Mouse (Mus musculus): ENCODE data around the gene Stau1. TPM values are rescaled to one million over a fixed set of nuclear protein-coding genes. Genes with fewer than 3 reads are reported as not detected.

Stau1 gene
- total RNA-seq (2021), result 10 to 100 TPM; 40.2 to 44.9 TPM
- 27.7 and 34.5 TPM in 2 replicates for polyA plus RNA-seq (2012; rRNA removed)
- long read RNA-seq, transcript Stau1-202 (12 exons, 3,569 nt), result minor isoform, 18 of 62 reads
- long read RNA-seq, transcript Stau1-204 (12 exons, 2,976 nt), result minor isoform, 10 of 62 reads
- long read RNA-seq, transcript Stau1-209 (4 exons, 774 nt), result major isoform, 32 of 62 reads
- long read RNA-seq, partial matches to known transcripts, result 0 of 62 reads
- long read RNA-seq, other reads (novel, unspliced or antisense), result 1 of 62 reads

DNA sequence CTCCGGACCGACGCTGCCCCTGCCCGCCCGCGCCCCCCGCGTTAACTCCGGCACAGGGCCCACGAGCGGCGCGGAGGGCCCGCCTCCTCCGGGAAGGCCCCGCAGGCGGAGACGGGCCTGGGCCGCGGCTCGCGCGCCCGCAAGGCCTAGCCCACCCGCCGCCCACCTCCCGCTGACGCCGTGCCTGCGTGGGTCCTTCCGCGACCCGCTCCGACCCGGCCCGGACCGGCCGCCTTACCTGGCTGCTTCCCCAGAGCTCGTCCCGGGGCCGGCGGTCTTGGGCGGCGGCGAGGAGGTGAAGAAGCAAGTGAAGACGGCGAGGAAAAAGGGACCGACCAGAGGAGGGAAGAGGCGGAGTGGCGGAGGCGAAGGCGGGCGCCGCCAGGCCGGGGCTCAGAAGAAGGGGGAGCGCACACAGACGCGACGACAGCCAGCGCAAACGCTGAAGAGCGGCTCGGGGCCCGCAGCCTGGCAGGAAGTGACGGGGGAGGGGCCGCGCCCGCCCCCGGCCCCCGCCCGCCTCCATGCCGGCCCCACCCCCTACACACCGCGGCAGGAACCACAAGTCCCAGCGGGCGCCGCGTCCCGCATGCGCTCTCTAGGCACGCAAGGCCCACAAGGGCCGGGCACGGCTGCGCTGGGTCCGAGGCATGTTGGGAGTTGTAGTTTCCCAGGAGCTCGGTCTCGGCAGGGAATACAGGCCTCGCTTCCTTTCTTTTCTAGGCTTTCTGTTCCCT lies at the start of gene Stau1:
TSS of gene Stau1 (minus strand) at position 504 of the 737 bp plus-strand sequence.
- intact Hi-C loops (cut with DNase I), result loop anchor here (1.0 to 5.0 kb wide), 2 partner anchors 19 to 66 kb away; partner anchors contain the start of genes Ddx27 and Znfx1
- Histone ChIP-seq H3K4me1 (ENCODE audit: control insufficient read depth, insufficient read depth, low read length) (peaks cover 11% of the 10 kb centered on the region), H3K9ac (ENCODE audit: low read depth, low read length) (peak within 1 kb of the TSS; percentile 96), H3K27me3 (ENCODE audit: control insufficient read depth, insufficient read depth, low read length) (no peaks in the 10 kb centered on the region), H3K79me2 (replicated peaks; ENCODE audit: control insufficient read depth, insufficient read depth, low read length) (no peaks in the 10 kb centered on the region; the same call in 1 of the 2 replicates), H3K36me3 (ENCODE audit: control insufficient read depth, insufficient read depth, low read length) (peaks cover 17% of the 10 kb centered on the region), H3K4me3 (peak within 1 kb of the TSS; percentile 87), H3K27ac (peak within 1 kb of the TSS; percentile 93)
- DNase-seq, result peak; percentile 93 to 97
- under 1% methylated on average over 79 of the region's 88 CpGs for WGBS
- peak; percentile 85 for TF ChIP-seq POLR2A (IDR thresholded peaks at IDR 0.05; ENCODE audit: insufficient read depth, low read depth, low read length)
- TF ChIP-seq CTCF (IDR thresholded peaks at IDR 0.05), result no peak
- TF ChIP-seq EP300 (IDR thresholded peaks at IDR 0.05; ENCODE audit: insufficient read depth, low read depth, low read length), result 0 out of 2 replicates have a peak, but pooled peaks have one; percentile 37

DNA sequence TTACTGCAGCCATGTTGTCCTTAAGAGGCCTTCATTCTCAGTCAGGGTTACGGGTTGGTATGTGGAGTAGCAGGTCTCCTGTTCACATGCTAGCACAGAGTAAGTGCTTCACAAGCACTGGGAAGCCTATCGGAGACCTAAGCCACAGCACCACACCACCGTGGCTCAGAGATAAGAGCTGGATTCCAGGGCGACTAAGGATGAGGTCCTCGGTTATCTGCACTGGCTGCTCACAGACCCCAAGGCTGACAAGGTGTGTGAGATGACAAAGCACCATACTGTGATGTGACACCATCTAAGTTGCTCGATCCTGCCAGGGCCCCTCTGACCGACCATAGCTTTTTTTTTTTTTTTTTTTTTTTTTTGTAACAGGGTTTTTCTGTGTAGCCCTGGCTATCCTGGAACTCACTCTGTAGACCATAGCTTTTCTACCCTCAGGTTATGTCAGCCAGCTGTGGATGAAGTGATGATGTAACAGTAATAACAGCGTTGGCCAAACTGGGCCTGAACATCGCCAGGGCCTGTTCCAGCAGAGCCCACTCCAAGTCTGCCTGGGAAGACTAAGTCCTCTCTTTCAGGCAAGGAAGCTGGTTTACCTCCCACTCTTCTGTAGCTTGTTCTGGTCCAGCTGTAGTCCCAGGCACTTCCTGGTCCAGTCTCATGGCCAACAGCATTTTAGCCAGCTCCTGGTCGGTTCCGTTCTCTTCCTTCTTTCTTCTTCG lies 47.5 kb upstream of the Stau1 start:
- no peak overlapping the region for H3K4me3 ChIP-seq
- no peaks in the 10 kb centered on the region for H3K4me1 ChIP-seq (ENCODE audit: control insufficient read depth, insufficient read depth, low read length)
- 68% methylated on average over 12 of the region's 12 CpGs for WGBS
- no peak for DNase-seq
- H3K27me3 ChIP-seq (ENCODE audit: control insufficient read depth, insufficient read depth, low read length), result no peaks in the 10 kb centered on the region
- TF ChIP-seq POLR2A (IDR thresholded peaks at IDR 0.05; ENCODE audit: insufficient read depth, low read depth, low read length) (no peak), CTCF (IDR thresholded peaks at IDR 0.05) (no peak), EP300 (IDR thresholded peaks at IDR 0.05; ENCODE audit: insufficient read depth, low read depth, low read length) (no peak)
- peaks cover 3% of the 10 kb centered on the region; the same call in 1 of the 2 replicates for H3K79me2 ChIP-seq (replicated peaks; ENCODE audit: control insufficient read depth, insufficient read depth, low read length)
- no peaks in the 10 kb centered on the region for H3K36me3 ChIP-seq (ENCODE audit: control insufficient read depth, insufficient read depth, low read length)
- no peak overlapping the region for H3K9ac ChIP-seq (ENCODE audit: low read depth, low read length)
- no peak overlapping the region for H3K27ac ChIP-seq
- intact Hi-C loops (cut with DNase I), result no loop called here

DNA sequence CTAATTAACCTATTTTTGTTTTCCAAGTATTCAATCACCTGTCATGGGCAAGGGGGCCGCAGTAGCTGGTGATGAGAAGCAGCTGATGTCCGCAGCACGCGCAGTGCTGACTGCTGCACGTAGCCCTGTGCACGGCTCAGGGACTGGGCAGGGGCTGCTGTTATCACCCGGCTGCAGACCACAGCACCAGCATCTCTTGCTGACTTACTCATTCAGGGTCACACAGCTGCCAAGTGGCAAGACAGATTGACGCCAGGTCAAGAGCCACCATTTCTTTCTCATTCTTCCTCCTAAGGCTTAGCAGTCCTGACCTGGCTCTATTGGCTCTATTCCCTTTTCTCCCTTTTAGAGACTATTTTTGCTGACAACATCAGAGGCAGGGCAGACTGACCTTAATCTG lies 43.3 kb upstream of the Stau1 start:
- Histone ChIP-seq H3K79me2 (replicated peaks; ENCODE audit: control insufficient read depth, insufficient read depth, low read length) (no peaks in the 10 kb centered on the region), H3K36me3 (ENCODE audit: control insufficient read depth, insufficient read depth, low read length) (no peaks in the 10 kb centered on the region), H3K4me3 (no peak overlapping the region), H3K27ac (no peak overlapping the region), H3K9ac (ENCODE audit: low read depth, low read length) (no peak overlapping the region), H3K4me1 (ENCODE audit: control insufficient read depth, insufficient read depth, low read length) (no peaks in the 10 kb centered on the region), H3K27me3 (ENCODE audit: control insufficient read depth, insufficient read depth, low read length) (no peaks in the 10 kb centered on the region)
- intact Hi-C loops (cut with DNase I), result no loop called here
- DNase-seq, result no peak
- 86% methylated on average over 8 of the region's 8 CpGs for WGBS
- TF ChIP-seq CTCF (IDR thresholded peaks at IDR 0.05) (no peak), POLR2A (IDR thresholded peaks at IDR 0.05; ENCODE audit: insufficient read depth, low read depth, low read length) (no peak), EP300 (IDR thresholded peaks at IDR 0.05; ENCODE audit: insufficient read depth, low read depth, low read length) (no peak)

DNA sequence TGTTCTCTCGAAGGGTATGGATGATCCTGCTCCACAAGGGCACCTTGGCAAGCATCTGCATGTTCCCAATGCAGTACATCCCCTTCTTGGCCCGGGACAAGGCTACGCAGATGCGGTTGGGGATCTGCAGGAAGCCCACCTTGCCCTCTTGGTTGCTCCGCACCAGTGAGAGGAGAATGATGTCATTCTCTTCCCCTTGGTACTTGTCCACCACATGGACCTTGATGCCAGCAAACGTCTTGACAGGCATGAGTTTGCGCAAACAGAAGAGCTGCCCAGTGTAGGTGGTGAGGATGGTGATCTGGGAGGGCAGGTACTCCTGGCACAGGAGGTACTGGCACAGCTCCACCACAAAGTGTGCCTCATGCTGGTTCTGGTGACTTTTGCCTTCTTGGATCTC lies 42.6 kb upstream of the Stau1 start:
- Histone ChIP-seq H3K27ac (no peak overlapping the region), H3K9ac (ENCODE audit: low read depth, low read length) (no peak overlapping the region), H3K36me3 (ENCODE audit: control insufficient read depth, insufficient read depth, low read length) (no peaks in the 10 kb centered on the region), H3K27me3 (ENCODE audit: control insufficient read depth, insufficient read depth, low read length) (no peaks in the 10 kb centered on the region), H3K79me2 (replicated peaks; ENCODE audit: control insufficient read depth, insufficient read depth, low read length) (no peaks in the 10 kb centered on the region), H3K4me1 (ENCODE audit: control insufficient read depth, insufficient read depth, low read length) (no peaks in the 10 kb centered on the region), H3K4me3 (no peak overlapping the region)
- no peak for DNase-seq
- no peak for TF ChIP-seq POLR2A (IDR thresholded peaks at IDR 0.05; ENCODE audit: insufficient read depth, low read depth, low read length)
- no peak for TF ChIP-seq EP300 (IDR thresholded peaks at IDR 0.05; ENCODE audit: insufficient read depth, low read depth, low read length)
- no peak for TF ChIP-seq CTCF (IDR thresholded peaks at IDR 0.05)
- WGBS, result 90% methylated on average over 7 of the region's 7 CpGs
- intact Hi-C loops (cut with DNase I), result no loop called here

DNA sequence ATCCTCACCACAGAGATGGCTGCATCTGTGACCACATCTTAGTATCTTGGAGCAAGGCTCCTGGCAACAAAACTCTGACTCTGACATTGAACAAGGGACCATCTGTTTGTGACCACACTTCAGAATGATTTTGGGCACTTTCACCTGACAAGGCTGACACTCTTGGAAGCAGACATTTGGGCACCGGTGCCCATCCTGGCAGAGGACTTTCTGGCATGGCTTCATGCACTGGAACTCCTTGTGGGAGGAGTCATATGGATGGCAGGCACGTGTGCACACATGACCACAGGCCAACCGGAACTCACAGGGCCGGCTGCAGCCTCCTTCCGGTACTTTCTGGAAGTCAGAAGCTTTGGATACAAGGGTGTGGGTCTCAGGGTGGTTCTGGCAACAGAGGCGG lies 42.2 kb upstream of the Stau1 start:
- DNase-seq, result no peak
- H3K4me1 ChIP-seq (ENCODE audit: control insufficient read depth, insufficient read depth, low read length), result no peaks in the 10 kb centered on the region
- no peaks in the 10 kb centered on the region for H3K79me2 ChIP-seq (replicated peaks; ENCODE audit: control insufficient read depth, insufficient read depth, low read length)
- intact Hi-C loops (cut with DNase I), result no loop called here
- TF ChIP-seq CTCF (IDR thresholded peaks at IDR 0.05), result no peak
- TF ChIP-seq POLR2A (IDR thresholded peaks at IDR 0.05; ENCODE audit: insufficient read depth, low read depth, low read length), result no peak
- TF ChIP-seq EP300 (IDR thresholded peaks at IDR 0.05; ENCODE audit: insufficient read depth, low read depth, low read length), result no peak
- no peaks in the 10 kb centered on the region for H3K27me3 ChIP-seq (ENCODE audit: control insufficient read depth, insufficient read depth, low read length)
- H3K4me3 ChIP-seq, result no peak overlapping the region
- no peaks in the 10 kb centered on the region for H3K36me3 ChIP-seq (ENCODE audit: control insufficient read depth, insufficient read depth, low read length)
- H3K9ac ChIP-seq (ENCODE audit: low read depth, low read length), result no peak overlapping the region
- H3K27ac ChIP-seq, result no peak overlapping the region
- WGBS, result 69% methylated on average over 6 of the region's 6 CpGs
